Mouse (Mus musculus) heart, embryonic 11.5 days (tissue): ENCODE results near the gene Btbd9. TPM values are rescaled to one million over a fixed set of nuclear protein-coding genes. Genes with fewer than 3 reads are reported as not detected.

Experiments
- ATAC-seq: fragments of 200-750 bp; cut with Nextera tagmentation; replicated peaks from 2 replicates; pipeline ENCODE4 v1.8.0; 2017; ENCODE audit warnings: moderate library complexity; ENCODE audit not compliant: insufficient number of reproducible peaks, low FRiP score, low TSS enrichment
- H3K27ac ChIP-seq: fragments of 300-500 bp; sonication (generic); 2 replicates; pipeline ENCODE4 v1.5.1; 2014; ENCODE audit warnings: mild to moderate bottlenecking, low read depth, low read length
- H3K27me3 ChIP-seq: fragments of 300-500 bp; sonication (generic); 2 replicates; pipeline ENCODE4 v1.6.1; 2014; ENCODE audit warnings: mild to moderate bottlenecking, low read length, mixed read lengths; ENCODE audit not compliant: control insufficient read depth, insufficient read depth
- H3K36me3 ChIP-seq: fragments of 300-500 bp; sonication (generic); 2 replicates; pipeline ENCODE4 v1.6.1; 2014; ENCODE audit warnings: mild to moderate bottlenecking, low read length, moderate library complexity, mixed read lengths; ENCODE audit not compliant: control insufficient read depth, insufficient read depth
- H3K4me1 ChIP-seq: fragments of 300-500 bp; sonication (generic); 2 replicates; pipeline ENCODE4 v1.6.1; 2014; ENCODE audit warnings: low read length; ENCODE audit not compliant: control insufficient read depth, insufficient read depth
- H3K4me2 ChIP-seq: fragments of 300-500 bp; sonication (generic); 2 replicates; pipeline ENCODE4 v1.6.1; 2014; ENCODE audit warnings: mild to moderate bottlenecking, moderate library complexity
- H3K4me3 ChIP-seq: fragments of 300-500 bp; sonication (generic); 2 replicates; pipeline ENCODE4 v1.5.1; 2014; ENCODE audit warnings: low read depth, low read length
- H3K9ac ChIP-seq: fragments of 300-500 bp; sonication (generic); 2 replicates; pipeline ENCODE4 v1.6.1; 2014; ENCODE audit warnings: mild to moderate bottlenecking, low read depth, low read length, moderate library complexity
- H3K9me3 ChIP-seq: fragments of 300-500 bp; sonication (generic); replicated peaks from 2 replicates; pipeline ENCODE4 v1.6.1; 2016; ENCODE audit warnings: low read length; ENCODE audit not compliant: control insufficient read depth
- WGBS: fragments of 180-500 bp; shearing (Covaris S2); extraction: QIAGEN DNeasy Blood & Tissue Kit; methylation state at CpG from one replicate; pipeline ENCODE4 v1.1.7; 2014; ENCODE audit not compliant: insufficient replicate concordance; 5-methylcytosine and 5-hydroxymethylcytosine counted together
- polyA plus RNA-seq: library from polyadenylated mRNA; unstranded; fragments of >200 nt; fragmentation: Nextera tagmentation; extraction: Ambion mirVana; gene quantifications from 2 replicates; pipeline ENCODE4 v1.2.1, GENCODE M21; 2014

The Btbd9 gene
- polyA plus RNA-seq, 1 experiment from 2014 or later: 41.9 TPM

GRCm38 (mm10) chr17:30445805-30446441 lies 130.4 kb downstream of the Btbd9 start:
- H3K4me3 ChIP-seq: no peak overlapping the region
- no peaks in the 10 kb centered on the region for H3K27me3 ChIP-seq
- 62% methylated on average over 3 of the region's 3 CpGs for WGBS
- no peaks in the 10 kb centered on the region; the same call in 1 of the 2 replicates for H3K36me3 ChIP-seq
- H3K4me1 ChIP-seq: peaks cover 17% of the 10 kb centered on the region; the same call in 1 of the 2 replicates
- no peak overlapping the region for H3K9ac ChIP-seq
- no peak overlapping the region for H3K4me2 ChIP-seq
- ATAC-seq: no peak
- H3K9me3 ChIP-seq: no peaks in the 10 kb centered on the region
- no peak overlapping the region for H3K27ac ChIP-seq

GRCm38 (mm10) chr17:30439702-30440101 lies 136.6 kb downstream of the Btbd9 start:
- H3K27me3 ChIP-seq: no peaks in the 10 kb centered on the region
- H3K27ac ChIP-seq: no peak overlapping the region
- WGBS: 79% methylated on average over 3 of the region's 3 CpGs
- no peak for ATAC-seq
- no peaks in the 10 kb centered on the region; the same call in 1 of the 2 replicates for H3K36me3 ChIP-seq
- no peak overlapping the region for H3K9ac ChIP-seq
- peaks cover 29% of the 10 kb centered on the region for H3K4me1 ChIP-seq
- H3K9me3 ChIP-seq: no peaks in the 10 kb centered on the region
- no peak overlapping the region for H3K4me2 ChIP-seq
- no peak overlapping the region for H3K4me3 ChIP-seq

GRCm38 (mm10) chr17:30438786-30439185 lies 137.5 kb downstream of the Btbd9 start:
- WGBS: 54% methylated on average over 4 of the region's 4 CpGs
- no peak overlapping the region for H3K4me2 ChIP-seq
- H3K4me3 ChIP-seq: no peak overlapping the region
- peaks cover 29% of the 10 kb centered on the region for H3K4me1 ChIP-seq
- no peaks in the 10 kb centered on the region for H3K27me3 ChIP-seq
- no peaks in the 10 kb centered on the region for H3K36me3 ChIP-seq
- no peaks in the 10 kb centered on the region for H3K9me3 ChIP-seq
- H3K27ac ChIP-seq: no peak overlapping the region
- ATAC-seq: no peak
- H3K9ac ChIP-seq: no peak overlapping the region

DNA sequence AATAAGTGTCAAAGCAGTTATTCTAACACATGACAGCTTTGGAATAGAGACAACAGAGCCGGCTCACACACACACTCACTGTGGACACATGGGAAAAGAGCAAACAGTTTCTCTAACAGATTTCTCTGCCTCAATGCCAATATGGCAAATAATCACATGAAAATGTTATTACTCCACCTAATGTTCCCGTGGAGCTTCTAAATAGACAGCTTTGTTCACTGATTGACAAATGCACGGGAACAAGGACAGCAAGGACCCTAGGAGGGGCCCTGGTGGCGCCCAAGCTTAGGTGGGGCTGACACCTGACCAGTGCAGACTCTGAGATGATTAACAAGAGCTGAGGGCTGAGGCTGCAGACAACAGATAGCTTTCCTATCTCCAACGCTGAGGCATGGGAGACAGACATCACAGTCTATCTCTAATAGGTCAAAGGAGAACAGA lies 140.2 kb downstream of the Btbd9 start:
- no peak overlapping the region for H3K9ac ChIP-seq
- no peaks in the 10 kb centered on the region for H3K9me3 ChIP-seq
- WGBS: 49% methylated on average over 5 of the region's 5 CpGs
- H3K27me3 ChIP-seq: no peaks in the 10 kb centered on the region
- no peak overlapping the region for H3K4me3 ChIP-seq
- no peak overlapping the region for H3K4me2 ChIP-seq
- H3K36me3 ChIP-seq: no peaks in the 10 kb centered on the region
- no peak for ATAC-seq
- peaks cover 20% of the 10 kb centered on the region for H3K4me1 ChIP-seq
- H3K27ac ChIP-seq: no peak overlapping the region

DNA sequence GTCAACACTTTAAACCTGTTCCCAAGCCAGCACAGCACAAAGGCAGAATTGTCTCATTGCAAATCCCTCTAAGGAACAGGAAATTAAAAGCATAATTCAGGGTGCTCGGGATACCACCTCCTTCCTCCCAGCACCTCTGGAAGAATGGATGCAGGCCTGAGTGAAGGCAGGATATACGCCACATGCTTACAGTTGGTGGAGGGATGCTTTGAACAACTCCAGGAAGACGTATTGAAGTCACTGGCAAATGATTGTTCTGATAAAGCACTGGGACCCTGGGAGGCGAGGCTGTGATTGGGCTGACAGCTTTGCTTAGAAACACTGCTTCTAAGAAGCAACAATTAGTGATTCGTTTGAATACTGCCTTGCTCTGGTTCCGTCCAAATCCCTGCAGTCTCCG lies 140.8 kb downstream of the Btbd9 start:
- no peak overlapping the region for H3K27ac ChIP-seq
- no peak for ATAC-seq
- no peak overlapping the region for H3K4me2 ChIP-seq
- H3K9ac ChIP-seq: no peak overlapping the region
- H3K4me1 ChIP-seq: peaks cover 20% of the 10 kb centered on the region
- H3K27me3 ChIP-seq: no peaks in the 10 kb centered on the region
- H3K36me3 ChIP-seq: no peaks in the 10 kb centered on the region
- WGBS: 51% methylated on average over 7 of the region's 7 CpGs
- no peak overlapping the region for H3K4me3 ChIP-seq
- H3K9me3 ChIP-seq: no peaks in the 10 kb centered on the region

DNA sequence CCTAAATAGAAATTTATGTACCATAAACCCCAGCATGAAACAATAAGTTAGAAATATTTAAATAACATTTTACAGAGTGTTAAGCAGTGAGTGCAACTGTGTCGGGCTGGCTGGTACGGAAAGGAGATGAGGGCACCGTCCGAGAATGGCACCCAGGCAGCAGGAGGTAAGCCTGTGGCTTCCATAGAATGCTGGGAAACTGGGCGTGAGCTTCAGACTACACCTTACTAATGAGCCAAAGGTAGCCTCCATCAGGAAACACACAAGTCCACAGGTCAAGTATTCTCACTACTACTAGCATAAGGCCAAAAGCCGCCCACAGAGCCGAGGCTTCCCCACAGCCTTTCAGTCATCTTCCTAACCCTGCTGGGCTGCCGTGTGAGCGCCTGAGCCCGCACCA lies 144.2 kb downstream of the Btbd9 start:
- no peaks in the 10 kb centered on the region for H3K27me3 ChIP-seq
- no peaks in the 10 kb centered on the region for H3K36me3 ChIP-seq
- no peak overlapping the region for H3K4me2 ChIP-seq
- H3K9ac ChIP-seq: no peak overlapping the region
- no peak for ATAC-seq
- no peak overlapping the region for H3K4me3 ChIP-seq
- WGBS: 90% methylated on average over 10 of the region's 10 CpGs
- peaks cover 11% of the 10 kb centered on the region for H3K4me1 ChIP-seq
- no peak overlapping the region for H3K27ac ChIP-seq
- H3K9me3 ChIP-seq: no peaks in the 10 kb centered on the region

DNA sequence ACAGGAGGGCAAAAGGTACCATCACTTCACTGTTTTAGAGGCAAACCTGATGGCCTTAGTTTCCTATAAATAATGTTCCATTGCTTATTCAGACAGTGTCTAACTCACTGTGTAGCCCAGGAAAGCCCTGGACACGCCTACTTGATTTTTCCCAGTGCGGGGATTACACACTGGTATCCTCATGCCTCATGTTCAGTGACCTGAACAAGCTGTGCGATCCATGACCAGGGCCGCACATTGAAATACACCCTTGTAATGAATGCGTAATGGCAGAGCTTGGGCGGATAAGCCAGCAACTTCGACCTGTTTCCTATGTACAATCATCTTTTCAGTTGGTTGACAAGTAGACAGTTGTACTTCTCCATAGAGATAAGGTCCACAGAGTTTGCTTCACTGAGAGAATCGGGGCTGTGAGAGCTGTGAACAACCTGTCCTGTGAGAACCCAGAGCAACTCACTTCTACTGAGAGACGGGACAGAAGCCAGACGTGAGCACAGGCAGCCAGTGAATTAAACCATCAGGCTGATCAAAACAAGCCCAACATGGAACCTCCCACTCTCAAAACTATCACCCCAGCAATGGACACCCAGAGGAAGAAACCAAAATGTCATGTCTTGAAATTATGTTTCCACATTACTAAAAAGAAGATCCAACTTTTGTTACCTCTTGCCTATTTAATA lies 145.2 kb downstream of the Btbd9 start:
- Histone ChIP-seq H3K9me3 (no peaks in the 10 kb centered on the region), H3K4me1 (peaks cover 3% of the 10 kb centered on the region), H3K27ac (no peak overlapping the region; the same call in 1 of the 2 replicates), H3K4me2 (no peak overlapping the region), H3K4me3 (no peak overlapping the region), H3K36me3 (no peaks in the 10 kb centered on the region), H3K9ac (no peak overlapping the region), H3K27me3 (no peaks in the 10 kb centered on the region)
- no peak for ATAC-seq
- 75% methylated on average over 10 of the region's 10 CpGs for WGBS

DNA sequence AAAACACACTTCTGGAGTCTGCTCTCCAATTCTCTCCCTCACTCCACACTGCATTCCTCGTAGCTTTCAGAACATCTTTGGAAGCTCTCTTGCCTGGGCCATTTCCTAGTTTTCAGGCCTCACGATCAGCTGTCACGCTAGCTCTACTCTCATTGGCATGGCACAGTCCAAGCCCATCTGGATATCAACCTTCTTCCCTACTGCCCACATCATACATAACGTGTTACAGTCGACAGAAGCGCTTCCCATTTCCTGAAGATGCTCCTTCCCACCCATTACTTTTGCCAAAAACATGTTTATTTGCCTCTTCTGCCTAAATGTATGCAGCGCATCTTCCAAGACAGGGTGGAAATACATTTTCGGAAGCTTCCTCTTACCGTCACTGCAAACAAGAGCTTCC lies 147.6 kb downstream of the Btbd9 start:
- 91% methylated on average over 9 of the region's 9 CpGs for WGBS
- no peak overlapping the region for H3K4me3 ChIP-seq
- no peaks in the 10 kb centered on the region for H3K27me3 ChIP-seq
- no peaks in the 10 kb centered on the region for H3K36me3 ChIP-seq
- H3K4me1 ChIP-seq: peaks cover under 1% of the 10 kb centered on the region; the same call in 1 of the 2 replicates
- ATAC-seq: no peak
- no peak overlapping the region for H3K4me2 ChIP-seq
- H3K9me3 ChIP-seq: no peaks in the 10 kb centered on the region
- H3K27ac ChIP-seq: no peak overlapping the region
- no peak overlapping the region for H3K9ac ChIP-seq
